Mouse (Mus musculus) MEL (cell line): Measurements from ENCODE around the gene Cltb. TPM values are rescaled to one million over a fixed set of nuclear protein-coding genes. Genes with fewer than 3 reads are reported as not detected.

ENCODE experiments used
- DNase-seq: peaks from one replicate; pipeline ENCODE4 v3.0.0; 2011; ENCODE audit warnings: low read depth, low spot score
- H3K27ac ChIP-seq: 2 replicates; pipeline ENCODE4 v1.5.1; 2012; ENCODE audit warnings: low read depth, mild to moderate bottlenecking, control low read depth, low read length, moderate library complexity; ENCODE audit not compliant: control insufficient read depth
- H3K27me3 ChIP-seq, 2 experiments: fragments of 150-350 bp in 1 of 2; sonication (generic) in 1 of 2; 2 replicates each; pipeline ENCODE4 v1.6.1; 2012; ENCODE audit warnings: low read length in 2 of 2, mild to moderate bottlenecking in 2 of 2, improper control_type of control experiment in 1 of 2, moderate library complexity in 1 of 2; ENCODE audit not compliant: insufficient read depth in 2 of 2, control insufficient read depth in 1 of 2
- H3K36me3 ChIP-seq, 2 experiments: 2 replicates each; pipeline ENCODE4 v1.6.1; 2012 to 2014; ENCODE audit warnings: low read length in 2 of 2, improper control_type of control experiment in 1 of 2, inconsistent platforms in 1 of 2, mild to moderate bottlenecking in 1 of 2; ENCODE audit not compliant: insufficient read depth in 2 of 2, control insufficient read depth in 1 of 2
- H3K4me1 ChIP-seq, 2 experiments: fragments of 150-350 bp in 1 of 2; sonication (generic) in 1 of 2; 2 replicates each; pipeline ENCODE4 v1.6.1; 2012; ENCODE audit warnings: low read length in 2 of 2, improper control_type of control experiment in 1 of 2, mild to moderate bottlenecking in 1 of 2; ENCODE audit not compliant: insufficient read depth in 2 of 2, control insufficient read depth in 1 of 2
- H3K4me3 ChIP-seq, 2 experiments: fragments of 150-350 bp in 1 of 2; sonication (generic) in 1 of 2; 2 replicates each; pipeline ENCODE4 v1.5.1; 2012; ENCODE audit warnings: low read depth in 2 of 2, low read length in 2 of 2, mild to moderate bottlenecking in 2 of 2, moderate library complexity in 2 of 2, control low read depth in 1 of 2, improper control_type of control experiment in 1 of 2; ENCODE audit not compliant: control insufficient read depth in 1 of 2, insufficient read depth in 1 of 2
- H3K79me2 ChIP-seq: 2 replicates; pipeline ENCODE4 v1.6.1; 2012; ENCODE audit warnings: mild to moderate bottlenecking, low read length, moderate library complexity; ENCODE audit not compliant: control insufficient read depth, poor library complexity, insufficient read depth
- H3K9ac ChIP-seq: 2 replicates; pipeline ENCODE4 v1.6.1; 2012; ENCODE audit warnings: low read depth, mild to moderate bottlenecking, control low read depth, low read length, moderate library complexity; ENCODE audit not compliant: control insufficient read depth, poor library complexity, severe bottlenecking
- H3K9me3 ChIP-seq: fragments of 150-350 bp; sonication (generic); replicated peaks from 2 replicates; pipeline ENCODE4 v1.6.1; 2012; ENCODE audit warnings: mild to moderate bottlenecking, low read length, improper control_type of control experiment, moderate library complexity; ENCODE audit not compliant: insufficient read depth
- BHLHE40 ChIP-seq: IDR thresholded peaks from 2 replicates; pipeline ENCODE4 v1.6.1; 2012; ENCODE audit warnings: low read depth, mild to moderate bottlenecking, inconsistent platforms, low read length, improper control_type of control experiment, borderline replicate concordance
- CHD1 ChIP-seq: IDR thresholded peaks from 2 replicates; pipeline ENCODE4 v1.6.1; 2012; ENCODE audit warnings: low read depth, mild to moderate bottlenecking, inconsistent platforms, low read length, improper control_type of control experiment
- CTCF ChIP-seq, 3 experiments: IDR thresholded peaks in 2 of 3; conservative IDR thresholded peaks in 1 of 3; 2 replicates each; pipeline ENCODE4 v1.5.1; 2011 to 2012; ENCODE audit warnings: low read length in 3 of 3, low read depth in 2 of 3, mild to moderate bottlenecking in 2 of 3, improper control_type of control experiment in 1 of 3, inconsistent platforms in 1 of 3, mixed read lengths in 1 of 3, moderate library complexity in 1 of 3; ENCODE audit not compliant: control insufficient read depth in 1 of 3, insufficient read depth in 1 of 3, poor library complexity in 1 of 3, severe bottlenecking in 1 of 3
- E2F4 ChIP-seq: IDR thresholded peaks from 2 replicates; pipeline ENCODE4 v1.6.1; 2011; ENCODE audit warnings: low read depth, low read length, improper control_type of control experiment, borderline replicate concordance
- ELF1 ChIP-seq: IDR thresholded peaks from 2 replicates; pipeline ENCODE4 v1.6.1; 2014; ENCODE audit warnings: low read depth, mild to moderate bottlenecking, inconsistent platforms, low read length, improper control_type of control experiment, moderate library complexity
- EP300 ChIP-seq, 2 experiments: IDR thresholded peaks; 2 replicates each; pipeline ENCODE4 v1.6.1; 2011; ENCODE audit warnings: improper control_type of control experiment in 2 of 2, low read length in 2 of 2, low read depth in 1 of 2, mild to moderate bottlenecking in 1 of 2
- GABPA ChIP-seq: IDR thresholded peaks from 2 replicates; pipeline ENCODE4 v1.6.1; 2012; ENCODE audit warnings: low read depth, mild to moderate bottlenecking, inconsistent platforms, low read length, improper control_type of control experiment, moderate library complexity
- HCFC1 ChIP-seq: IDR thresholded peaks from 2 replicates; pipeline ENCODE4 v1.6.1; 2012; ENCODE audit warnings: low read depth, mild to moderate bottlenecking, inconsistent platforms, low read length, improper control_type of control experiment, moderate library complexity
- MAFK ChIP-seq: IDR thresholded peaks from 2 replicates; pipeline ENCODE4 v1.6.1; 2011; ENCODE audit warnings: low read depth, mild to moderate bottlenecking, low read length, improper control_type of control experiment, borderline replicate concordance
- MAX ChIP-seq: IDR thresholded peaks from 2 replicates; pipeline ENCODE4 v1.6.1; 2011; ENCODE audit warnings: low read length, improper control_type of control experiment
- MXI1 ChIP-seq: IDR thresholded peaks from 2 replicates; pipeline ENCODE4 v1.6.1; 2011; ENCODE audit warnings: mild to moderate bottlenecking, low read depth, low read length, improper control_type of control experiment
- MYC ChIP-seq: IDR thresholded peaks from 2 replicates; pipeline ENCODE4 v1.6.1; 2011; ENCODE audit warnings: low read depth, mild to moderate bottlenecking, low read length, improper control_type of control experiment, moderate library complexity
- NRF1 ChIP-seq: IDR thresholded peaks from 2 replicates; pipeline ENCODE4 v1.6.1; 2014; ENCODE audit warnings: low read depth, mild to moderate bottlenecking, inconsistent platforms, low read length, improper control_type of control experiment, moderate library complexity; ENCODE audit not compliant: poor library complexity, insufficient read depth, severe bottlenecking
- POLR2A ChIP-seq, 2 experiments: IDR thresholded peaks; 2 replicates each; pipeline ENCODE4 v1.6.1; 2011 to 2012; ENCODE audit warnings: low read length in 2 of 2, mild to moderate bottlenecking in 2 of 2, control low read depth in 1 of 2, improper control_type of control experiment in 1 of 2, low read depth in 1 of 2, moderate library complexity in 1 of 2; ENCODE audit not compliant: control insufficient read depth in 1 of 2, insufficient read depth in 1 of 2, poor library complexity in 1 of 2
- POLR2AphosphoS2 ChIP-seq: IDR thresholded peaks from 2 replicates; pipeline ENCODE4 v1.6.1; 2011; ENCODE audit warnings: low read length, improper control_type of control experiment
- POLR2AphosphoS5 ChIP-seq: IDR thresholded peaks from 2 replicates; pipeline ENCODE4 v1.6.1; 2012; ENCODE audit warnings: low read depth, borderline replicate concordance, mild to moderate bottlenecking, inconsistent platforms, low read length, moderate library complexity, mixed read lengths
- RAD21 ChIP-seq: IDR thresholded peaks from 2 replicates; pipeline ENCODE4 v1.6.1; 2011; ENCODE audit warnings: mild to moderate bottlenecking, low read depth, low read length, improper control_type of control experiment
- RCOR1 ChIP-seq: IDR thresholded peaks from 2 replicates; pipeline ENCODE4 v1.6.1; 2012; ENCODE audit warnings: low read depth, mild to moderate bottlenecking, inconsistent platforms, low read length, improper control_type of control experiment
- SMC3 ChIP-seq: IDR thresholded peaks from 2 replicates; pipeline ENCODE4 v1.6.1; 2011; ENCODE audit warnings: low read depth, low read length, improper control_type of control experiment
- TBP ChIP-seq: IDR thresholded peaks from 2 replicates; pipeline ENCODE4 v1.8.0; 2011; ENCODE audit warnings: low read depth, low read length, improper control_type of control experiment
- TCF12 ChIP-seq: IDR thresholded peaks from 2 replicates; pipeline ENCODE4 v1.6.1; 2014; ENCODE audit warnings: low read depth, mild to moderate bottlenecking, inconsistent platforms, low read length, improper control_type of control experiment, moderate library complexity
- UBTF ChIP-seq: IDR thresholded peaks from 2 replicates; pipeline ENCODE4 v1.6.1; 2012; ENCODE audit warnings: low read depth, mild to moderate bottlenecking, inconsistent platforms, low read length, improper control_type of control experiment, moderate library complexity, borderline replicate concordance; ENCODE audit not compliant: insufficient read depth
- USF1 ChIP-seq: IDR thresholded peaks from 2 replicates; pipeline ENCODE4 v1.6.1; 2014; ENCODE audit warnings: low read depth, mild to moderate bottlenecking, inconsistent platforms, low read length, improper control_type of control experiment, moderate library complexity
- ZKSCAN1 ChIP-seq: IDR thresholded peaks from 2 replicates; pipeline ENCODE4 v1.6.1; 2012; ENCODE audit warnings: low read depth, mild to moderate bottlenecking, inconsistent platforms, low read length, improper control_type of control experiment, moderate library complexity
- ZMIZ1 ChIP-seq: IDR thresholded peaks from 2 replicates; pipeline ENCODE4 v1.6.1; 2012; ENCODE audit warnings: low read depth, mild to moderate bottlenecking, inconsistent platforms, low read length, improper control_type of control experiment, moderate library complexity
- ZNF384 ChIP-seq: IDR thresholded peaks from 2 replicates; pipeline ENCODE4 v1.6.1; 2012; ENCODE audit warnings: low read depth, mild to moderate bottlenecking, inconsistent platforms, low read length, improper control_type of control experiment
- polyA plus RNA-seq, 2 experiments: library from polyadenylated mRNA; stranded (reverse) in 1 of 2; unstranded in 1 of 2; fragments of >175 nt in 1 of 2; fragments of >200 nt in 1 of 2; gene quantifications; 2 replicates each; pipeline versions ENCODE4 v1.2.1 to v1.2.4; 2012; ENCODE audit warnings: low replicate concordance in 2 of 2, low read depth in 1 of 2; ENCODE audit not compliant: insufficient read length in 2 of 2, insufficient read depth in 1 of 2, missing spikeins in 1 of 2
- total RNA-seq: library from RNA; depleted of rRNA; stranded (reverse); fragments of 300-350 nt; gene quantifications from 2 replicates; pipeline ENCODE4 v1.2.3, GENCODE M21; 2012

Gene Cltb
- total and polyA plus RNA-seq, 3 experiments = 23.5 to 59.9 TPM; not detected in 1

- H3K4me1 ChIP-seq = peaks cover 2 to 15% of the 10 kb centered on the region in 2 experiments
- DNase-seq = no peak
- no peak overlapping the region for H3K4me3 ChIP-seq
- TF ChIP-seq POLR2AphosphoS5 = no peak
- no peak for TF ChIP-seq POLR2AphosphoS2
- TF ChIP-seq E2F4 = no peak
- no peak for TF ChIP-seq MXI1
- no peak for TF ChIP-seq TBP
- no peak for TF ChIP-seq TCF12
- TF ChIP-seq POLR2A (IDR thresholded peaks at IDR 0.05; ENCODE audit: control insufficient read depth in 1 of 2, insufficient read depth in 1 of 2, low read depth in 1 of 2, low read length in 2 of 2, poor library complexity in 1 of 2) = no peak
- TF ChIP-seq RAD21 = no peak
- TF ChIP-seq SMC3 = no peak
- no peak for TF ChIP-seq BHLHE40
- no peak for TF ChIP-seq USF1
- TF ChIP-seq CHD1 = no peak
- TF ChIP-seq MAX = no peak
- no peak overlapping the region for H3K27ac ChIP-seq
- H3K36me3 ChIP-seq = peaks cover 0 to 15% of the 10 kb centered on the region in 2 experiments; a peak in 2 of 4 replicates
- no peaks in the 10 kb centered on the region; the same call in 1 of the 2 replicates for H3K79me2 ChIP-seq
- no peaks in the 10 kb centered on the region for H3K27me3 ChIP-seq
- H3K9me3 ChIP-seq = no peaks in the 10 kb centered on the region
- no peak overlapping the region for H3K9ac ChIP-seq
Measured at GRCm38 (mm10) chr13:54570736-54571135, 40.4 kb downstream of the Cltb start.

- H3K4me1 ChIP-seq = peaks cover 0 to 16% of the 10 kb centered on the region in 2 experiments; a peak in 2 of 4 replicates
- peaks cover 8% of the 10 kb centered on the region for H3K79me2 ChIP-seq
- TF ChIP-seq ZMIZ1 (no peak), NRF1 (no peak), MYC (no peak), HCFC1 (no peak), UBTF (no peak), ELF1 (no peak), MAFK (no peak), POLR2AphosphoS2 (no peak), ZNF384 (no peak), POLR2A (IDR thresholded peaks at IDR 0.05; ENCODE audit: control insufficient read depth in 1 of 2, insufficient read depth in 1 of 2, low read depth in 1 of 2, low read length in 2 of 2, poor library complexity in 1 of 2) (no peak), RCOR1 (no peak), ZKSCAN1 (no peak), CTCF (IDR thresholded peaks at IDR 0.05 in 2 of 3, conservative IDR thresholded peaks at IDR 0.05 in 1 of 3; ENCODE audit: control insufficient read depth in 1 of 3, insufficient read depth in 1 of 3, low read depth in 2 of 3, low read length in 3 of 3, poor library complexity in 1 of 3, severe bottlenecking in 1 of 3) (no peak), SMC3 (no peak), EP300 (IDR thresholded peaks at IDR 0.05; ENCODE audit: low read depth in 1 of 2, low read length in 2 of 2) (no peak), GABPA (no peak)
- H3K4me3 ChIP-seq = no peak overlapping the region
- no peaks in the 10 kb centered on the region for H3K27me3 ChIP-seq
- H3K9ac ChIP-seq = no peak overlapping the region
- peaks cover 0 to 13% of the 10 kb centered on the region in 2 experiments; a peak in 2 of 4 replicates for H3K36me3 ChIP-seq
- H3K9me3 ChIP-seq = no peaks in the 10 kb centered on the region
- H3K27ac ChIP-seq = no peak overlapping the region
- DNase-seq = peak; percentile 67
Measured at GRCm38 (mm10) chr13:54569282-54569681, 41.9 kb downstream of the Cltb start.
